Mouse (Mus musculus) kidney, adult 9 months (tissue): ENCODE data around the gene Rrp9.

ENCODE experiments used
- DNase-seq: peaks from one replicate; pipeline ENCODE4 v3.0.0; 2022

The Rrp9 gene

DNA sequence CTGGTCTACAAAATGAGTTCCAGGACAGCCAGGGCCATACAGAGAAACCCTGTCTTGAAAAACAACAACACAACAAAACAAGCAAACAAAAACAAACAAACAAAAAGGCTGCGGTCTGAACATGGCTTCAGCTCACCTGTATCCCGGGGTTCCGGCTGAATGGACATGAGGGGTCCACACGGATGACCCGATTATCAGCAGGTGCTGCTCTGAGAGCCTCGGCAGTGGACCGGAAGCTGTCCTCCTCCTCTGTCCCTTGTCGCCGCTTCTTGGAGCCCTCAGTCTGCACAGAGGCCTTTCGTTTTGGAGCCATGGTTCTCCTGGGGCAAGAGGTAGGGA is at the start of gene Rrp9:
TSS of gene Rrp9 (plus strand) at position 301 of the 339 bp plus-strand sequence.
- no peak for DNase-seq

DNA sequence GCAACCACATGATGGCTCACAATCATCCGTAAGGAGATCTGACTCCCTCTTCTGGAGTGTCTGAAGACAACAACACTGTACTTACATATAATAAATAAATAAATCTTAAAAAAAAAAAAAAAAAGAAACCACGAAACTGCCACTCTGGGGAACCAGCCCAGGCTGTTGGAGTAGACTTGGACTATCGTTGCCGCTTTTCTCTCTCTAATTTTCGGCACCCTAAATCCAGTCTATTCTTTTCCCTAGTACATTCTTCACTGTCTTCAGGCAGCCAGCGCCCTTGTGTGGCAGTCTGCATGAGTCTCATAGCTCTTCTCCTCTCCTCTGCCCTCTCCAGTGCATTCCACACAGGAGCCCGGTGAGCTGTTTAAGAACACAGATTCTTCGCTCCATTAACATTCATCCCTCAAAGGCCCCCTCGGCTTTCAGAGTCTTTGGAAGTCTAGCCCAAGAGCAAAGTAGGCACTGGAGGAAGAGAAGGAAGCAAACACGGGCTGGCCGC is 47.0 kb upstream of the Rrp9 start:
- DNase-seq: no peak

DNA sequence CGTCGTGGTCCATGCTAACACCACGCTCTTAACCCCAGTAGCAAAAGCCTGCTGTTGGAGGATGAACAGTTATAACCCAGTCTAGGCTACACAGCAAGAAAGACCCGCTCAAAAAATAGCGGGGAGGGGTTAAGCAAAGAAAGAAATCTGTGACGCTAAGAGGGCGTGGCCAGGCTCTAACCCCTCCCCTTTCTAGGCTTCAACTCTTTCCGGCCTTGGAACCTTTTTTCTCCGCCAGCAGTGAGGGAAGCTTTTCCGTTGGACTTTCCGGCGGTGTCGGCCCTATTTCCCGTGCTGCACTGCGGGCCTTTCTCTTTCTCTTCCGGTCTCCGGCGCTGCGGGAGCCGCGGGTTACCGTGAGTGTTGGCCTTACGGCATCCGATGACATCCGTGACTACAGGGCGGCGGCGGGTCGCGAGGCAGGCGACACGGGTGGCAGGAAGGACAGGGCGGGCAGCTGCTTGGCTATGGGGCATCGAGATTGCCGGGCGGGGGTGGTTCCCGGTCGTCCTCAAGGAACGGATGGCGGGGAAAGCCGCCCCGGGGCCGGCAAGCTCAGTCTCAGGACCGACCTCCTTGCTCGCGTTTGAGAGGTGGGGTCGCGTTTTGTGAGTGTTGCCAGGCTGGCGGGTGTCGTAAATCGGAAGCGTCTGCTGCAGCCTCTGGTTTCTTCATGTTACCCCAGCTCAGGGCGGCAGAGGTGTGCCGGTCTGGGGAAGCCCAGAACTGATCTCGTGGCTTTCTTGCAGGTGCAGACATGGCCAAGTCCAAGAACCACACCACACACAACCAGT is 46.3 kb upstream of the Rrp9 start, which contains the start of gene Rpl29:
TSS of gene Rpl29 (plus strand) at position 234 of the 794 bp plus-strand sequence.
- DNase-seq: peak; percentile 97

DNA sequence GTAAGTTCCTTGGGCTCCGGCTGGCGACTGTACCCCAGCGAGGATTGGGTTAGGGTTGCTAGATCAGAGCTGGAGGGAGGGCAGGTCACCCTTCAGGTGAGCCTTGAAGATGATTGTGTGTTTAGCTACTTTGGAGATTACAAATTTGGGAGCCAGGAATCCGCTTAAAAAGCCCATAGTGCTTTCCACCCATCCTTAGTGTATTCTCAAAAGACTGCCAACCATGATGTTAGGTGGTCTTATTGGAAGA is 45.8 kb upstream of the Rrp9 start:
- DNase-seq: no peak

DNA sequence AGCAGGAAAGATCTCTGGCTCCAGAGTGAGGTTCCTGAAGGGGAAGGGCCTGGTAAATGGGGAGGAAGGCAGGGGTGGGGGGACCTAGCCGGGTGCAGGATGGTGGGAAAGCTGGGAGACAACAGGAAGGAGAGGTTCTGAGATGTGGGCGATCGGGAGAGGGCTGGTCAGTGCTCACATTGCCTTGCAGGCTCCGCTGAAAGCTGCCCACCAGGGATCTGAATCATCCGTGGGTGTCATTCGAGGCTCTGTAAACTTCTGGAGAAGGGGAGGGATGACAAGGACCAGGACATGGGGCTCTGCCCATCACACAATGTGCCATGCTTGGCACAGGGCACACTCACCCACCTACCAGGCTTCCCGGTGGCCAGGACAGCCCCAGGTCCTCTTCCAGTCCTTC is 42.4 kb upstream of the Rrp9 start:
- DNase-seq: no peak

DNA sequence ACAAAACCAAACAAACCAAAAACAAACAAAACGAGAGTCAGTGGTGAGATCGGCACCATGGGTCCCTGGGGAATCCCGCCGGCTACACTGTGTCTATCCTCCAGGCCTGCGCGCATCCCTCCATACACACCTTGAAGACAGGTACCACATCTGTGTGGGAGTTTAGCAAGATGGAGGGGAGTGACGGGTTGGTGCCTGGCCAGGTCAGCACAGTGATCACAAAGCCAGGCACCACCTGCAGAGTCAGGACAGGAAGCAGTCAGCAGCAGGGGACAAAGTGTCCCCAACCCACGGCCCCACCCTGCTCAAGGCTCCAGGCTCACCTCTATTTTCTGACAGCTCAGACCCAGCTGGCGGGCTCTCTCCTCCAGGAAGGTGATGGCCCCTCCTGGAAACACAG is 39.2 kb upstream of the Rrp9 start:
- peak; percentile 31 for DNase-seq

DNA sequence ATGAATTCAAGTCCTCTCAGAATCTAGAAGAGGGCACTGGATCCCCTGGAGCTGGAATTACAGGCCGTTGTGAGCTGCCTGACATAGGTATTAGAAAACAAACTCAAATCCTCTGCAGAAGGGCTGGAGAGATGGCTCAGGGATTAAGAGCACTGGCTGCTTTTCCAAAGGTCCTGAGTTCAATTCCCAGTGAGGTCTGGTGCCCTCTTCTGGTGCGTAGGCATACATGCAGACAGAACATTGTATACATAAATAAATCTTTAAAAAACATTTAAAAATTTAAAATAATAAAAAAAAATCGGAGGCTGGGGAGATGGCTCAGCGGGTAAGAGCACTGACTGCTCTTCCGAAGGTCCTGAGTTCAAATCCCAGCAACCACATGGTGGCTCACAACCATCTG is 33.1 kb upstream of the Rrp9 start:
- peak; percentile 28 for DNase-seq

DNA sequence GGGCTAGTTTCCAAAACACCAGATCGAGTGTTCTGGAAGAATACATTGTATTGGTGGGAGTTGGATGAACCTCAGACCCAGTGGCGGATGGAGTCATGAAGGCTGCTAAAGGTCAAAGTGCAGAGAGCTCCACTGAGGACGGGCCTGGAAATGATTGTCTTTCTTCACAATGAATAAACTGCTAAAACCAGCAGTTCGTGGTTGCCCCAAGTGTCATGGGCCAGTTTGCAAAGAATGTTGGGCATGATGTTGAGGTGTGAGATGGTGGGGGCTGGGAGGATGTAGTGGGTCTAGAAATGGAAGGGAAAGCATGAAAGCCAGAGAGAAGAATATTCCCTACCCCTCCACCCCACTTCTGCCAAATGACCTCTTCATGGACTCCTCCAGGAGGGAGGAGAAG is 30.9 kb upstream of the Rrp9 start:
- peak; percentile 91 for DNase-seq

DNA sequence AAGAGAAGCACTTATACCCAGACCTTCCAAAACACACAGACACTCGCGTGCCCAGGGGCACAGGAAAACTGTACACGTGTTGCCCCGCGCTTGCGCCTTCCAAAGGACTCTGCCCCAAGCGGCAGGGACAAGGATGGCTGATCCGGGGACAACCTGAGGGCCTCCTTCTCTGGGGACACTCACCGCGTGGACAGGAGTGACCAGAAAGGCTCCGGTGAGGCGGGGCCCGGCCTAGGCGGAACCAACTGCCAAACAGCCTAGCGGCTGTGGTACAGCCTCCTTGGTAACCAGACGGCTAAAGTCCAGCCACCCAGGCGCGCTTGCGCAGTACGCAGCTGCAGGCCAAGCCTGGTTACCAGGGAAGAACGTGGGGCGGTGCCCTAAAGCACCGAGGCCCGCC is 28.4 kb upstream of the Rrp9 start, which contains the start of the genes Abhd14b and Abhd14a:
TSS of gene Abhd14b (plus strand) at position 112 of the 400 bp plus-strand sequence.
TSS of gene Abhd14a (minus strand) at position 331 of the 400 bp plus-strand sequence.
- peak; percentile 98 for DNase-seq

DNA sequence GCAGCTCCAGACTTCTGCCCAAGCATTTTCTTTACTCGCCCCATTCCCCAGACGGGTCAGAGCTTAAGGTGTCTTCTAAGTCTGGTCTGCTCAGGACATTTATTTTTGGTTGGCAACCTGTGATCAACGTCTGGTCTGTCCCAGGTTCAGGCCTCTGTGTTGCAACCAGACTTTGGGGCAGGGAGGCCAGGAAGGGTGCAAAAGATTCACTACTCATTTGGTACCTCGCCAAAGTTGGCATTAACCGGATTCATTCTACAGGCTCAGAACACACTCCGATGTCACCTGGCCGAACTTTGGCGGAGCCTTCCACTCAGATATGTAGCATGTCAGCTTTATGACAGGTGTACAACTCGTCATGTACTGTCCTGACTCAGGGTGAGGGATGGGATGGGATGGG is 27.8 kb upstream of the Rrp9 start:
- peak; percentile 65 for DNase-seq

DNA sequence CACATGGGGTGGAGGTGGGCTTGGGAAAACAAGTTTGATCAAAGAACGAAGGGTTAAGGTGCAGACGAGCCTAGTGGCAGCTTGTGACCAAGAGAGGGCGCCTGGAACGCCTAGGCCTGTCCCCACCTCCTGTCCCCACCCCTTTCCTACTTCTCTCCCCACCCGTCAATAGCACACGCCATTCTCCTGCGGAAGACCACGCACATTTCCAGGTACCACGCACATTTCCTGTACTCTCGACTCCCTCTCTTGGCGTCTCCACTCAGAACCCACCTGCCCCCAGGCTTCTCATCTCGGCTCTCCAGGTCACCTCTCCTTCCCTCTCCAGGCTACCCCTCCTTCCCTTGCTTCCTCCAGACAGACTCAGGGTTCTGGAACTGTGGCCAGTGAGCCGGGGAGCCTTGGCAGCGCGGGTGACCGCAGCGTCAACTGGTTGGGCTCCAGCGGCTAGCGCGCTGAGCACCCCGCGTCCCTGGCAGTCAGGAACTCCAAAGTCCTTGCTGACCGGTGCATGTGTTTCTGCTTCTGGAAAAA is 27.2 kb upstream of the Rrp9 start:
- peak; percentile 89 for DNase-seq

DNA sequence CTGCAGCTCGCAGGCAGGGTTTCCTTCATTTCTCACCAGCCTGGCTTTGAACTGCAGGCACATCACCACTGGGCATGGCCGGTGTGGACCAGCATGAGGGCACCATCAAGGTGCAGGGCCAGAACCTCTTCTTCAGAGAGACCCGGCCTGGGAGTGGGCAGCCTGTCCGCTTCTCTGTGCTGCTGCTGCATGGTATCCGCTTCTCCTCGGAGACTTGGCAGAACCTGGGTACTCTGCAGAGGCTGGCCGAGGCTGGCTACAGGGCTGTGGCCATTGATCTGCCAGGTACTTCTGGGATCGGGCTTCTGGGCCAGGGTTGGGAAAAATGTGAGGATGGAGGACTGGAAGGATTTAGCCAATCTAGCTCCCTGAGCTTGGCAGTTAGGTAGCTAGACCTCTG is 25.8 kb upstream of the Rrp9 start:
- peak; percentile 41 for DNase-seq

DNA sequence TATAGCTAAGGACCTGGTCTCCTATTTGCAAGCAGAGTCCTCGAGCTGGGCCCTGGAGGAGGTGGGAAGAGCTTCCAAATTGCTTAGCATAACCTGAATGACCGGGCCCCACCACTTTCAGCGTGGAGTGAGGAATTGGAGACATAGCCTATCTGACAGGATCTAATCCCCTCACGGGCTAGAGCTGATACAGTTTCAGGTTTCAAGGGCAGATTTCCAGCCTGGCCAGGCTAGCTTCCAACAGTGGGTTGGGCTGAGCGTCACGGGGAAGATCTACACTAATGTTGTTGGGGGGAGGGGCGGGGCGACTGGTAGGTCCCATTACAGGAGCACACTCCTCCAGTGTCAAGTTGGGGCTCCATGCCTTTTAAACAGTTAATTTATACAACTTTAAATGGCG is 25.1 kb upstream of the Rrp9 start:
- peak; percentile 90 for DNase-seq

DNA sequence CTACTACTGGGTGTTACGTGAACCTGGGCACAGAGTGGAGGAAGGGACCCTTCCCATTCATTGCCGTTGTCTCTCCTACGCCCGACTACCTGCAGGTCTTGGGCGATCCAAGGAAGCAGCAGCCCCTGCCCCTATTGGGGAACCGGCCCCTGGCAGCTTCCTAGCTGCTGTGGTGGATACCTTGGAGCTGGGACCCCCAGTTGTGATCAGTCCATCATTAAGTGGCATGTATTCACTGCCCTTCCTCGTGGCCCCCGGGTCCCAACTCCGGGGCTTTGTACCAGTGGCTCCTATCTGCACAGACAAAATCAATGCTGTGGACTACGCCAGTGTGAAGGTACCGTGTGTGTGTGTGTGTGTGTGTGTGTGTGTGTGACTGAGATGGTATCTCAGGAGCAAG is 24.5 kb upstream of the Rrp9 start:
- DNase-seq: no peak

DNA sequence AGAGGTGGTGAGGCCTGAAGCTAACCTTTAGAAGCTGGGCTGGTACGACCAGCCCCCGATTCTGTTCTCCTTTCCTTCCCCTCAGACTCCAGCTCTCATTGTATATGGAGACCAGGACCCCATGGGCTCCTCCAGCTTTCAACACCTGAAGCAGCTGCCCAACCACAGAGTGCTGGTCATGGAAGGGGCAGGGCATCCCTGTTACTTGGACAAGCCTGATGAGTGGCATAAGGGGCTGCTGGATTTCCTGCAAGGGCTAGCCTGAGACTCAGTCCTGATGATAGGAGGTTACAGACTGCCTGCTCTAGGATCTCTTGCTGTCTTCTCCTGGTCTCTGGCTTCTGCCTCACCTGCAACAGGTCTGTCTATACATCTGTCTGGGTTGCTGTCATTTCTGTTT is 23.9 kb upstream of the Rrp9 start:
- DNase-seq: no peak

DNA sequence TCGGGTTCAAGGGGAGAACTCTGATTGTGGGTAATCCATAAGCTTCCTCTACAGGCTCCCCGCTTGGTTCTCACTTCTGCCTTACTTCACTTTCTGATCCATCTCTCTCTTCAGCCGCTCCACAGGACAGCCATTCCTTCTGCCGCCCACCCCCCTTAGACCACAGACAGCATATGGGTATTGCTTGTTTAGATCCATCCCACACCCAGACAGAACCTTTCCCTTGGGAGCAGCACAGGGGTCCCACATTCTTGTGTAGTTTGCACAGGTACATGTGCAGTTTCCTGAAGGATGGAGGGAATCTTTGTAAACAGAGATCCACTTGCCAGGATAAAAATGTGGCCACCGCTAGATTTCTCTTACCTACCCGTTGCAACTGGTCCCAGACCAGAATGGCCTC is 23.4 kb upstream of the Rrp9 start:
- DNase-seq: peak; percentile 24

DNA sequence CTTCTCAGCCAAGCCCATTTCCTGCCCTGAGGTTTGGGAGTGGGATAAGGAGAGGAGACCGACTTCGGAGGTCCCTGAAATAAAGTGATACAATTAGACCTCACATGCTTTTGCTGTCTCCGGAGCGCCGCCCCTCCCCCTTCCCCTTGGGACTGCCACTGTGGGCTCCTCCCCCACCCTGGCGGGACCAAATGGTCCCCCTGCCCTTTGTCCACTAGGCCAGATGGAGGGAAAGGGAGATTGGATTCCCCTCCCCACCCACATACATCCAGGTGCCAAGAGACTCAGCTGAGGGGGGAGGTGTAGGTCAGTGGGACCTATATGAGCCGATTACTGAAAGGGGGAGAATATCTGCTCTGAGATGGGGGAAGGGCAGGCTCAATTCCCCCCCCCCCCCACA is 22.9 kb upstream of the Rrp9 start:
- peak; percentile 84 for DNase-seq

DNA sequence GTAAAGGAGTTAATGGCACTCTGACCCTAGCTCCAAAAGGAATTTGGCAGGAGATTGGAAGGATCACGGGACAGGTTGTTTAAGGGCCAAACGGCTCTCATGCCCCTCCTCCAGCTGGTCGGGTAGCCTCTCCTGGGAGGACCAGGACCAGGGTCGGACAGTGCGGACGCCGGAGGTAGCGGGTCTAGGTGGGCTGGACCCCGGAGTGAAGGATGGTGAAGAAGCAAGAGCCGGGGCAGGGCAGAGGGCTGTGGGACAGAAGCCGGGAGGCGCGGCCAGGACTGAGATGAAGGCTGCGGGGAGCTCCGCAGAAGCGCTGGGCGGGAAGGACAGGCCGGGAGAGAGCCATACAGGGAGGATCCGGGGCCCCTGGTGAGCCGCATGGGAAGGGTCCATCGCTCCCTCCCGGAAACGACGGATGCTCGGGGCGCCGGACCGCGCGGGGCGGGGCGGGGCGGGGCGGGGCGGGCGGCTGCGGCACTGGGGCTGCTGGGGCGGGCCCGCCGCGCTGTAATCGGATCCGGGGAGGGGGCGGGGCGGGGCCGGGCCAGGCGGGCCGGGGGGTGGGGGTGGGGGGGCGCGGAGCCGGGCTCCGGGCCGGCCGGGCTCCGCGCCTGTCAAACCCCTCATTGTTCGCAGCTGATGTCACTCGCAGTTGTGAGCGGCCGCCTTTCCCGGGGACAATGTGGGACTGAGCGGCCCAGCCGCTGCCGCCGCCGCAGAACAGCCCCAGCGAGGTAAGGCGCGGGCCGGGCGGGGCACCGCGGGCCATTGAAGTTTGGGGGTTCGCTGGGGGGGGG is 22.3 kb upstream of the Rrp9 start, which contains the start of gene Pcbp4:
TSS of gene Pcbp4 (plus strand) at position 21 of the 800 bp plus-strand sequence.
- peak; percentile 95 for DNase-seq

DNA sequence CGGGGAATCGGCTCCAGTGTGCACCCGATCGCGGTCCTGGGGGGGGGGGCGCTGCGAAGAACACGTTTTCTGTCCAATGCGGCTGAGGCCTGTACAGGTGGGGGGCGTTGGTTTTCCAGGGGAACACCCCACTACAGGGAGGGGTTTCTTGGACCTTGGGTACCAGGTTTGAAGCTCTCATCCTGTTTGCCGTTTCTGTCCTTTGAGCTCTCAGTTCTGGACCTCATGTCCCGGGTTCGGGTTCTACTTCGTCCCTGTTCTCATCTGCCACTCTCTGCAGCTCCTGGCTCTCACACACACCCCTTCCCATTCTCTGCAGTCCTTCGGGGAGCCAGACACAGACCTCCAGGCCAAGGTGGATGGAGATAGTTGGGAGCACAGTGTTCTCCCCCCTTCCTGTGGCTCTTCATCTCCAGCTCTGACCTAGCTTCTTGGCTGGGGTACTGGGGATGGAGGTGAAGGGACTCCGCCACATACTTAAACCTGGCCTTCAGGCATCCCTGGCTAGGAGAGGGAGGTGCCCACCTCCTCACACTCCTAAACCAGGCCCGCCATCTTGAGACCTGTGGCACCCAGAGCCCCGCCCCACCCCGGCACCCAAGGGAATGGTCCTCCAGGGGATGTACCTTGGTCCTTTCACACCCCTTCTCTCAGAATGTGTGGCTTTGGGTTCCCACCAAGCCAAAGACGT is 21.5 kb upstream of the Rrp9 start:
- peak; percentile 32 for DNase-seq

DNA sequence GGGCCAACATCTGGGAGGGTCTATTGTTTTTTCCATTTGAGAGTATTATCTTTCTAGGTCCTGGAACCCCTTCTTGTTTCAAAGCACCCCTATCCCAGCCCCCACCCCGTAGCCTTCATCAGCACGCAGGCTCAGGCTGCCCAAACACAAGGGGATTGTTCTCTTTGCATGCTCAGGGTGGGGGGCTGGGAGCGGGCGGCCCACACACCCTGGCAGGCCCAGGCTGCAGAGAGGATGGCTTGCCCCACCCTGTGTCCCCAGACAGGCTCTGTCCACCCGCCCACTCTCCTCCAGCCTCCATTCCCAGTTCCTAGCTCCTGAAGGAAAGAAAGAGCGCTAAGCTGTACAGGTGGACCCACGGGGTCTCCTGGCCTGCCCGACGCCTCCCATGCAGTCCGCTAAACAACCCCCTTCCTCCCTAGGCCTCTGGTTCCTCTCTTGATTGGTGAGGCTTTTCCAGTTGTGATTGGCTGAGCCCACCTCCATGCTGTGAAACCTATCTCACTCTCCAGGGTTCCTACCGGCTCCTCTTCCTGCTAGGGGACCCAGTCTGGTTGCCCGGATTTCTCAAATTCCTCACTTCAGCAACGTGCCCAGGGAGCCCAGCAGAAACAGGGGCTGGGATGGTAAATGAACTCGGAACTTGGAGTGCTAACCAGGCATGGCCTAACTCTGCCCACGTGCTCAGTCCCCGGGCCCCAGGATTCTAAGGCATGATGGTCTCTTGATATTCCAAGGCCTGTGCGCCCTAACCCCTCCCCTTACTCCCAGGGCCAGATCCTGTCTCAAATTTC is 20.7 kb upstream of the Rrp9 start:
- DNase-seq: no peak

DNA sequence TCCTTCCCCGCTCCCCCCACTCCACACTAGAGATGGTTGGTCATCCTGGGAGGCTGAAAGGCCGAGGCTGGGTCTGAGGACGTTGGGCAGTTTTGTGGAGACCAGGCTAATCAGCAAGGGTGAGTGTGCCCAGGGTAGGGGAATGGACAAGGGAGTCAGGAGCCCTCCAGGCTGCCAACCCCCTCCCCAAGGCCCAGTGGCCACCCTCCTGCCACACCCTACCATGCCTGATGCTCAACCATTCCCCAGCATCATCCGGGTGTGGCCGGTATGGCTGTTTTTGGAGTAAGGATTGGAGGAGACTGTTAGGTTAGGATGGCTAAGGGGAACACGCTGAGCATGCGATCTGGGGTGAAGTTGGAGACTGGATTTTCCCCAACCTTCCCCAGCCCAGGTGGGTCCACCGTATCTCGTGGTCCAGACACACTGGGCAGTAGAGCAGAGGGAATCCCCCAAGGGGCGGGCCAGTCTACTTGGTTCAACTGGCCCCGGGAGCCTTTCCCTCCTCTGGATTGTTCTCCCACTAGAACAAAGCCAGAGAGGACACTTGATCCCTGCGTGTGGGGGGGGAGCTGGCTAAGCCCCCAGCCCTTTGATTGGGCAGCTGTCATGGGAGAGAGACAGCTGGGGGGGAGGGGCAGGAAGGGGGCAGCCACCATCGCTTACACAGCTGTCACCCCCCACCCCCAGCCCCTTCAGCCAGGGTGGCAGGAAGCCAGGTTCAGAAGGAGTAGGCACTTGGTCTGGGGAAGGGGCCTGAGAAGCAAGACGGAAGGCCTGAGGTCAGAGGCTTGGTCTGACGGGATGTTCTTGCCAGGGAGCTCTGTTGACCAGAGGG is 19.2 kb upstream of the Rrp9 start:
- DNase-seq: no peak
